Mouse (Mus musculus) G1E (cell line): Measurements from ENCODE around the gene P2ry2.

Experiments used
- POLR2AphosphoS5 ChIP-seq: IDR thresholded peaks from 2 replicates; pipeline ENCODE4 v1.6.1; 2012; ENCODE audit warnings: low read depth, low read length, inconsistent platforms; ENCODE audit not compliant: insufficient replicate concordance
- TAL1 ChIP-seq: conservative IDR thresholded peaks from 2 replicates; pipeline ENCODE4 v1.6.1; 2012; ENCODE audit warnings: low read depth, low read length, inconsistent platforms, mixed read lengths

DNA sequence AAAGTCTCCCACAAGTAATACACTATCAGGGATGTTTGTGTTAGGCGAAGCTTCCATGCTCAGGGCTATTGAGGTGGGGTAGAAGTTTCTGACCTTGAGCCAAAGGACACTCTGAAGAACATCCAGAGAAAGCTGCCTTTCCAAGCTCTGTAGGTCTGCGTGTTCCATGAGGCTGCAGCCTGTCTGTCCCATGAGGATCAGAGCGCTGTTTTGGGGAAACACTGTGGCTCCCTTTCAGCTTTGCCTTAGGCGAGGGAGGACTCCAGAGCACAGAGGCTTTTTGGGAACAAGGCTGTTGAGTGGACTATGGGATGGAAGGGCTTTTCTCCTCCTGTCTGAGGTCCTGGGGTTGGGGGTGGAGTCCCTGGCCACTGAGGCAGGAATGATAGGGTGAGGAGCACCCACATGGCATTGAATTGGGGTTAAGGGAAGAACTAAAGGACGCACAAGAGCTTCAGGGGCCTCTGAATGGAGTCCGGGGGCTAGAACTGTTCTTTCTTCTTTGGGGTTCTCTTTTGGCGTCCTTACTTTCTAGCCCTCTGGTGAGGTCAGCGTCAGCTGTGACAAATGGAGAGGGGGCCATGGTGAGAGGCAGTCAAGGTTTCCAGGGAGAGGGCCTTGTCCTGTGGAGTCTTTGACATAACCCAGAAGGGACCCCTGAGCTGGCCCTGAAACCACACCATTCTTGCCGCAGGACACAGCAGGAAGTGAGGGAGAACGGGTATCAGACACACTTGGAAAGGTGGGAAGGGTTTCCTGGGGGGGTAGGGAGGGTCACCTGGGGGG is 43.6 kb downstream of the P2ry2 start:
- TF ChIP-seq TAL1 (no peak), POLR2AphosphoS5 (no peak)
